ENCODE assay signal across 8 mouse cellular contexts in genomic region chr13:52469795-52470690, GRCm38 (mm10).
A peak's percentile ranks its signal among the peaks of the same experiment; 100 is the strongest.
DNase-seq lines count a peak whose midpoint lies in the region; ATAC-seq lines count a peak whose summit lies in the region.

No protein-coding gene starts in this region.

- peaks cover 2% of the 10 kb centered on the region; the same call in 1 of the 2 replicates for H3K27me3 ChIP-seq in midbrain, embryonic 13.5 days

- peak; percentile 43 to 54 for DNase-seq in right cerebral cortex, adult 2 months (ENCODE audit: low spot score in 2 of 2)
- no peak for DNase-seq in right cerebral cortex, postnatal 25 days
- peak; percentile 91 to 94 for DNase-seq in cerebellum, adult 18-20 months
- peak; percentile 19 for DNase-seq in forelimb bud, embryonic 11.5 days (ENCODE audit: low read depth, low spot score)
- no peak for DNase-seq in gastrocnemius, postnatal 10 days
- no peak for DNase-seq in frontal cortex, postnatal 14 days (ENCODE audit: low spot score in 2 of 2)

- no peak overlapping the region for H3K9ac ChIP-seq in midbrain, embryonic 13.5 days (replicated peaks)

- ATAC-seq in midbrain, embryonic 13.5 days = peak; percentile 91
- ATAC-seq in granulocyte monocyte progenitor cell, adult 5-6 weeks (replicated peaks; ENCODE audit: poor library complexity, severe bottlenecking) = no peak

- peaks cover 27% of the 10 kb centered on the region for H3K4me1 ChIP-seq in midbrain, embryonic 13.5 days (replicated peaks)

- no peaks in the 10 kb centered on the region for H3K36me3 ChIP-seq in midbrain, embryonic 13.5 days

- H3K4me3 ChIP-seq in midbrain, embryonic 13.5 days (replicated peaks) = no peak overlapping the region

- H3K9me3 ChIP-seq in midbrain, embryonic 13.5 days = no peaks in the 10 kb centered on the region

- 0 out of 2 replicates have a peak overlapping the region, but pooled peaks have one; percentile 11 for H3K4me2 ChIP-seq in midbrain, embryonic 13.5 days (replicated peaks)

- H3K27ac ChIP-seq in midbrain, embryonic 13.5 days = peak overlapping the region; percentile 78

- WGBS in midbrain, embryonic 13.5 days = 19% methylated on average over 10 of the region's 10 CpGs

Comparison
In these comparisons a context has a peak if more than half of its experiments do, and no peak if none do; other contexts are left out.
1. DNase-seq: peak in right cerebral cortex, adult 2 months (2 of 2), cerebellum, adult 18-20 months (2 of 2) and forelimb bud, embryonic 11.5 days (single experiment); none in right cerebral cortex, postnatal 25 days (single experiment), gastrocnemius, postnatal 10 days (single experiment) and frontal cortex, postnatal 14 days (0 of 2).